In the genomic region with DNA sequence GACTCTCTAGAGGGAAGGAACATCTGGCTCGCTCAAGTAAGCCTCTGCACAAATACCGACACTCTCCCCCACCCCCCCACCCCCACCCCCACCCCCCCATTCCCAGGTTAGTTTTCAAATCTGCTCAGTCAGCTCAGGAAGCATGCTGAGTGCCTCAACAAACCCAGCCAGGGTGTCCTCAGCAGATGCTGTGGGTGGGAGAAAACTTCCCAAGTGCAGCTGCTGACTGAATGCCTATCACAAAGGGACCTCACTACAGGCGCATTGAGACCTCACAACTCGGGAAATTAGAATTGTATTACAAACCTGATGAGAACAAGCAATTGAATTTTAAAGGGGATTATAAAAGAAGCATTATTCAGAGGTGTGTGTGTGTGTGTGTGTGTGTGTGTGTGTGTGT, we compare ENCODE assay signal across 32 mouse cellular contexts.
DNase-seq lines count a peak whose midpoint lies in the region; ATAC-seq and TF ChIP-seq lines count a peak whose summit lies in the region.
"Had no signal": no experiment of that assay in that cellular context is flagged by ENCODE, and none has a peak within 500 bp of the region (broad histone marks: within the 10 kb centered on the region; RNA-seq: fewer than 3 reads in every experiment).

No protein-coding gene starts in this region.

- 37% methylated on average over 4 of the region's 4 CpGs for WGBS in midbrain, embryonic 11.5 days
- 20% methylated on average over 4 of the region's 4 CpGs for WGBS in midbrain, embryonic 15.5 days
- WGBS in forebrain, postnatal 0 days: 29% methylated on average over 4 of the region's 4 CpGs

- no peak overlapping the region for H3K27ac ChIP-seq in midbrain, embryonic 11.5 days (ENCODE audit: low read depth, low read length)
- H3K27ac ChIP-seq in midbrain, embryonic 15.5 days: no peak overlapping the region
- H3K27ac ChIP-seq in forebrain, postnatal 0 days (ENCODE audit: low read depth, low read length): no peak overlapping the region
- H3K27ac ChIP-seq: hindbrain, embryonic 13.5 days; liver, embryonic 14.5 days; midbrain, embryonic 10.5 days; neural tube, embryonic 15.5 days had no signal

- no peaks in the 10 kb centered on the region for H3K9me3 ChIP-seq in midbrain, embryonic 11.5 days (ENCODE audit: control insufficient read depth, low read length)
- no peaks in the 10 kb centered on the region for H3K9me3 ChIP-seq in midbrain, embryonic 15.5 days
- no peaks in the 10 kb centered on the region for H3K9me3 ChIP-seq in forebrain, postnatal 0 days (ENCODE audit: low read length)
- H3K9me3 ChIP-seq: hindbrain, embryonic 13.5 days; midbrain, embryonic 10.5 days; neural tube, embryonic 15.5 days had no signal

- TF ChIP-seq CTCF in forebrain, postnatal 0 days (IDR thresholded peaks at IDR 0.05; ENCODE audit: low read depth): no peak

- H3K36me3 ChIP-seq in midbrain, embryonic 11.5 days (ENCODE audit: control insufficient read depth, insufficient read depth, low read length): no peaks in the 10 kb centered on the region
- no peaks in the 10 kb centered on the region for H3K36me3 ChIP-seq in midbrain, embryonic 15.5 days (replicated peaks)
- no peaks in the 10 kb centered on the region for H3K36me3 ChIP-seq in forebrain, postnatal 0 days (ENCODE audit: insufficient read depth)
- H3K36me3 ChIP-seq: hindbrain, embryonic 13.5 days; midbrain, embryonic 10.5 days; neural tube, embryonic 15.5 days had no signal

- DNase-seq in embryo, embryonic 11 days: peak; percentile 17
- DNase-seq in embryo, embryonic 10.5 days (ENCODE audit: low spot score): no peak
- no peak for DNase-seq in frontal cortex, postnatal 10 days (ENCODE audit: low spot score in 2 of 2)
- no peak for DNase-seq in midbrain, embryonic 11.5 days (ENCODE audit: low spot score, missing footprints)
- DNase-seq in forebrain, postnatal 0 days: no peak
- DNase-seq: adrenal gland, adult 2 months; adrenal gland, postnatal 36 days; cerebellum, adult 11 months; cerebellum, adult 9-10 months; cerebellum, postnatal 36 days; gastrocnemius, postnatal 14 days; heart, postnatal 36 days; kidney, adult 9 months; kidney, postnatal 14 days; liver; lung, embryonic 14.5 days; lung, postnatal 14 days; right cerebral cortex, adult 18-20 months; spleen, adult 18-20 months; thymus, postnatal 14 days had no signal

- H3K4me2 ChIP-seq in midbrain, embryonic 11.5 days: no peak overlapping the region
- no peak overlapping the region for H3K4me2 ChIP-seq in midbrain, embryonic 15.5 days
- H3K4me2 ChIP-seq in forebrain, postnatal 0 days (ENCODE audit: low read depth): no peak overlapping the region
- H3K4me2 ChIP-seq: heart, embryonic 11.5 days; hindbrain, embryonic 13.5 days; lung, embryonic 14.5 days; neural tube, embryonic 15.5 days had no signal

- H3K4me3 ChIP-seq in midbrain, embryonic 11.5 days (ENCODE audit: low read depth, low read length): no peak overlapping the region
- no peak overlapping the region for H3K4me3 ChIP-seq in midbrain, embryonic 15.5 days
- H3K4me3 ChIP-seq in forebrain, postnatal 0 days (ENCODE audit: low read depth, low read length): no peak overlapping the region
- H3K4me3 ChIP-seq: hindbrain, embryonic 13.5 days; left cerebral cortex, adult 2 months; midbrain, embryonic 10.5 days; neural tube, embryonic 15.5 days had no signal

- no peak overlapping the region for H3K9ac ChIP-seq in midbrain, embryonic 11.5 days (ENCODE audit: low read length)
- H3K9ac ChIP-seq in midbrain, embryonic 15.5 days: no peak overlapping the region
- no peak overlapping the region for H3K9ac ChIP-seq in forebrain, postnatal 0 days
- H3K9ac ChIP-seq: hindbrain, embryonic 13.5 days; liver, embryonic 14.5 days; lung, embryonic 14.5 days; neural tube, embryonic 15.5 days had no signal

- H3K4me1 ChIP-seq in midbrain, embryonic 11.5 days (ENCODE audit: control insufficient read depth, insufficient read depth, low read length): no peaks in the 10 kb centered on the region
- H3K4me1 ChIP-seq in midbrain, embryonic 15.5 days: no peaks in the 10 kb centered on the region
- H3K4me1 ChIP-seq in forebrain, postnatal 0 days (ENCODE audit: insufficient read depth): 0 out of 2 replicates have a peak, but pooled peaks cover 3% of the 10 kb centered on the region
- H3K4me1 ChIP-seq: hindbrain, embryonic 13.5 days; midbrain, embryonic 10.5 days; neural tube, embryonic 15.5 days had no signal

- ATAC-seq in frontal cortex, adult (ENCODE audit: low TSS enrichment): peak; percentile 65
- ATAC-seq in midbrain, embryonic 11.5 days (ENCODE audit: low FRiP score): peak; percentile 44; the same call in 1 of the 2 replicates
- no peak for ATAC-seq in midbrain, embryonic 15.5 days (replicated peaks)
- peak; percentile 55; the same call in 1 of the 2 replicates for ATAC-seq in forebrain, postnatal 0 days
- ATAC-seq in megakaryocyte progenitor cell, adult 5-6 weeks (replicated peaks; ENCODE audit: poor library complexity): no peak
- ATAC-seq: activated CD4-positive, CD25-positive, alpha-beta regulatory T cell, adult 4 months; intestine, postnatal 0 days had no signal

- no peaks in the 10 kb centered on the region for H3K27me3 ChIP-seq in midbrain, embryonic 11.5 days (ENCODE audit: control insufficient read depth, insufficient read depth, low read length)
- H3K27me3 ChIP-seq in midbrain, embryonic 15.5 days (replicated peaks): no peaks in the 10 kb centered on the region
- no peaks in the 10 kb centered on the region for H3K27me3 ChIP-seq in forebrain, postnatal 0 days (ENCODE audit: insufficient read depth, low read length)
- H3K27me3 ChIP-seq: CH12.LX; hindbrain, embryonic 13.5 days; neural tube, embryonic 15.5 days had no signal

Comparison
In these comparisons a context has a peak if more than half of its experiments do, and no peak if none do; other contexts are left out.
1. ATAC-seq: peak in frontal cortex, adult (single experiment), midbrain, embryonic 11.5 days (single experiment) and forebrain, postnatal 0 days (single experiment); none in midbrain, embryonic 15.5 days (single experiment) and megakaryocyte progenitor cell, adult 5-6 weeks (single experiment).